Mouse (Mus musculus): Measurements from ENCODE around the gene Cfap46.
A peak's percentile ranks its signal among the peaks of the same experiment; 100 is the strongest.

Cfap46 gene

GRCm38 (mm10) chr7:139683706-139684552 is at the start of gene Cfap46:
Gene Cfap46 (minus strand): TSS chr7:139683817.
- peak; percentile 88 for DNase-seq

- no peak for DNase-seq
Measured at GRCm38 (mm10) chr7:139731276-139731696, 47.7 kb upstream of the Cfap46 start.

- DNase-seq: no peak
Measured at GRCm38 (mm10) chr7:139727072-139727471, 43.5 kb upstream of the Cfap46 start.

GRCm38 (mm10) chr7:139725641-139726040 is 42.0 kb upstream of the Cfap46 start:
- no peak for DNase-seq

GRCm38 (mm10) chr7:139723986-139724385 is 40.4 kb upstream of the Cfap46 start:
- no peak for DNase-seq

GRCm38 (mm10) chr7:139721196-139721595 is 37.6 kb upstream of the Cfap46 start:
- DNase-seq: no peak

- no peak for DNase-seq
Measured at GRCm38 (mm10) chr7:139717781-139718180, 34.2 kb upstream of the Cfap46 start.

GRCm38 (mm10) chr7:139711821-139712220 is 28.2 kb upstream of the Cfap46 start:
- DNase-seq: no peak

GRCm38 (mm10) chr7:139706411-139707120 is 22.9 kb upstream of the Cfap46 start:
- DNase-seq: no peak

GRCm38 (mm10) chr7:139705781-139706180 is 22.2 kb upstream of the Cfap46 start:
- no peak for DNase-seq

GRCm38 (mm10) chr7:139705081-139705480 is 21.5 kb upstream of the Cfap46 start:
- no peak for DNase-seq

- no peak for DNase-seq
Measured at GRCm38 (mm10) chr7:139703826-139704199, 20.2 kb upstream of the Cfap46 start.

GRCm38 (mm10) chr7:139703146-139703825 is 19.7 kb upstream of the Cfap46 start:
- DNase-seq: peak; percentile 74

GRCm38 (mm10) chr7:139701651-139702301 is 18.2 kb upstream of the Cfap46 start:
- DNase-seq: no peak

- no peak for DNase-seq
Measured at GRCm38 (mm10) chr7:139692641-139693294, 9.2 kb upstream of the Cfap46 start.

- DNase-seq: no peak
Measured at GRCm38 (mm10) chr7:139692211-139692610, 8.6 kb upstream of the Cfap46 start.

- peak; percentile 21 for DNase-seq
Measured at GRCm38 (mm10) chr7:139685336-139685735, 1.7 kb upstream of the Cfap46 start.

GRCm38 (mm10) chr7:139684553-139684929 is 924 bp upstream of the Cfap46 start:
- DNase-seq: peak; percentile 92

- DNase-seq: no peak
Measured at GRCm38 (mm10) chr7:139681921-139682598, 1.6 kb downstream of the Cfap46 start.

- DNase-seq: no peak
Measured at GRCm38 (mm10) chr7:139676433-139676832, 7.2 kb downstream of the Cfap46 start.

GRCm38 (mm10) chr7:139666871-139667270 is 16.7 kb downstream of the Cfap46 start:
- DNase-seq: no peak

GRCm38 (mm10) chr7:139663318-139663717 is 20.3 kb downstream of the Cfap46 start:
- DNase-seq: no peak
